Mouse (Mus musculus) subcutaneous adipose tissue, adult 2 months (tissue): ENCODE data around the gene Fiz1. TPM values are rescaled to one million over a fixed set of nuclear protein-coding genes. Genes with fewer than 3 reads are reported as not detected.

ENCODE experiments used
- polyA plus RNA-seq: library from polyadenylated mRNA; depleted of rRNA; stranded (reverse); fragments of >200 nt; gene quantifications from 2 replicates; pipeline ENCODE4 v1.2.3, GENCODE M21; 2012; ENCODE audit warnings: low replicate concordance; rRNA removed

Fiz1 gene
- 22.7 and 39.7 TPM in 2 replicates for polyA plus RNA-seq

GRCm38 (mm10) chr7:5014251-5015117 is at the start of gene Fiz1, which contains the start of gene Zfp524:
Fiz1 (minus strand) TSS chr7:5014697.
Zfp524 (plus strand) TSS chr7:5014415.

GRCm38 (mm10) chr7:5061774-5062359 is 47.4 kb upstream of the Fiz1 start, which contains the start of gene U2af2:
U2af2 (plus strand) TSS chr7:5062143.

GRCm38 (mm10) chr7:5051193-5052192 is 37.0 kb upstream of the Fiz1 start, which contains the start of gene Zfp580:
Zfp580 (plus strand) TSS chr7:5051538.

GRCm38 (mm10) chr7:5038109-5038732 is 23.7 kb upstream of the Fiz1 start, which contains the start of gene Zfp784:
Zfp784 (minus strand) TSS chr7:5038446.

DNA sequence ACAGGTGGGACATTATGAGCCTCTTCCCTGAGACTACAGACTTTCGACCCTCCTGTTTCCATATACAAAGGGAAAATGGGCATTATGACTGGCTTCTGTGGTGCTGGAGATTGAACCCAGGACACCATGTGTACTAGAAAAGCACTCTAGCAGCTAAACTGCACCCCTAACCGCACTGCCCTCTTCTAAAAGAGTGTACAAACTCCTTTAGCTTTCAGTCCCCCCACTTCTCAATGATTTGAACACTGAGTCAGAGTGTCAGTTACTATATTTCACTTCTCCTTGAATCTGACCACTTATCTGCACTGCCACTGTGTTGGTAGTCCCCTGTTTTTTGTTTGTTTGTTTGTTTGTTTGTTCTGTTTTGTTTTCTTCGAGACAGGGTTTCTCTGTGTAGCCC is 19.3 kb upstream of the Fiz1 start, which contains the start of gene 4632433K11Rik:
4632433K11Rik (plus strand) TSS at position 301 of the 400 bp plus-strand sequence.

DNA sequence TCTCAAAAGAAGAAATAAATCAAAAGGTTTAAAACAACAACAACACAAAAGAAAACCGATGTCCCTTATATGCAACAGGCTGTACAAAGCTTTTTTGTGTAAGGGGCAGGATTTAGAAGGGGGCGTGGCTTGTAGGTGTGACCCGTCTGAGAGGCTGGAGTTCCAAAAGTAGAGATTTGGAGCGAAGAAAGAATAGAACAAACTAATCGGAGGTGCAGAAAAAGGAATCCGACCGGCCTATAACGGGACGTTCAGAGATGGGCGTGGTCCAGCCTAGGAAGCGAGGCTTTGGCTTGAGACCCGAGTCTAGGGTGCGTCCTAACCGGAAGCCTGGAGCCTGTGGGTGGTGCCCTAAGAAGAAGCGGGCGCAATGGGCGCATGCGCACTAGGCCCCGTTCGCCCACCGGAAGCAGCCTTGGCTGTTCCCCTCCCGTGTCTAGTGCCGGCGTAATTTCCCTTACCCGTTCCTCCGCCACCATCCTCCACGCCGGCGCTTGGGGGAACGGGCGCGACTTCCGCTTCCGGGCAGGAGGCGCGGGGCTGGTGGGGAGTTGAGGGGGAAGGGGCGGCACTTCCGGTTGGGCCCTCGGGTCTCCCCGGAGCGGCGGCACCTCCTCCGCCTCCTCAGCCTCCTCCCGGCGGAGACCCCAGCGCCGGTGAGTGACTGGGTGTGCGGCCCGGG is 5.6 kb upstream of the Fiz1 start, which contains the start of the genes Zfp865 and Ccdc106:
Zfp865 (plus strand) TSS at position 377 of the 682 bp plus-strand sequence.
Ccdc106 (plus strand) TSS at position 554 of the 682 bp plus-strand sequence.

GRCm38 (mm10) chr7:5015118-5016001 is 863 bp upstream of the Fiz1 start, which contains the start of gene Gm44973:
Gm44973 (plus strand) TSS chr7:5015496.

GRCm38 (mm10) chr7:4996003-4996895 is 18.2 kb downstream of the Fiz1 start, which contains the start of gene Zfp579:
Zfp579 (minus strand) TSS chr7:4996158.

DNA sequence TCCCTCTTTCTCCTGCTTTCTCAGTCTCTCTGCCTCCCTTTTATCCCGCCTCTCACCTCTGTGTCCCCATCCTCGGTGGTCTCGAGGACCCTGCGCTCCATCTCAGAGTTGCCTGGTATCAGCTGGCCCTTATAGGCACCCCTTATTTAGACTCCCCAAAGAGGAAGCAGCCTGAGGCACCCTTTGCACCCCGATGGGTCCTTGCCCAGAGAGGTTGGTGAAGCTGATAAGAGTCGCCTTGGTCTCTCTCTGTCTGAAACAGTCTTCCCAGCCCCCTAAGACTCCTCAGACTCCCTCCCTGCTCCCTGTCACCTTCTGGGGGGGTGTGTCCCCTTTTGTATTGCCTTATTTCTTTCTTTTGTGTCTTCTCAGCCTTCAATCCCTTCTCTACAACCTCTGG is 43.4 kb downstream of the Fiz1 start, which contains the start of gene Sbk3:
Sbk3 (minus strand) TSS at position 101 of the 400 bp plus-strand sequence.

GRCm38 (mm10) chr7:4964272-4964671 is 50.2 kb downstream of the Fiz1 start, which contains the start of gene Sbk2:
Sbk2 (minus strand) TSS chr7:4964406.

Other genes starting within 250 kb of the Fiz1 start
- gene Fam71e2, start 243.4 kb downstream of the Fiz1 start, polyA plus RNA-seq: not detected in 2 replicates
- 0.11 and 0.45 TPM in 2 replicates for gene Il11, start 231.8 kb downstream of the Fiz1 start, polyA plus RNA-seq
- gene Tmem190, start 231.8 kb downstream of the Fiz1 start, polyA plus RNA-seq: not detected in 2 replicates
- 13.9 and 33.7 TPM in 2 replicates for gene Tmem238, start 225.0 kb downstream of the Fiz1 start, polyA plus RNA-seq
- gene Rpl28, start 221.8 kb downstream of the Fiz1 start, polyA plus RNA-seq: 303 and 400 TPM in 2 replicates
- 249 and 346 TPM in 2 replicates for gene Ube2s, start 202.1 kb downstream of the Fiz1 start, polyA plus RNA-seq
- 0.04 and 0.87 TPM in 2 replicates for gene Shisa7, start 170.0 kb downstream of the Fiz1 start, polyA plus RNA-seq
- 22.3 and 43.4 TPM in 2 replicates for gene Isoc2b, start 144.4 kb downstream of the Fiz1 start, polyA plus RNA-seq
- gene Isoc2a, start 137.5 kb downstream of the Fiz1 start, polyA plus RNA-seq: 43.3 and 99.8 TPM in 2 replicates
- 0.09 and 0.67 TPM in 2 replicates for gene Gm36210, start 108.2 kb downstream of the Fiz1 start, polyA plus RNA-seq
- gene Zfp628, start 99.5 kb downstream of the Fiz1 start, polyA plus RNA-seq: 8.7 and 16.0 TPM in 2 replicates
- 3.0 and 16.9 TPM in 2 replicates for gene Nat14, start 92.7 kb downstream of the Fiz1 start, polyA plus RNA-seq
- gene Ssc5d, start 88.9 kb downstream of the Fiz1 start, polyA plus RNA-seq: 17.4 and 38.7 TPM in 2 replicates
- gene Sbk2, start 50.3 kb downstream of the Fiz1 start, polyA plus RNA-seq: 0.63 and 0.77 TPM in 2 replicates
- gene Sbk3, start 43.5 kb downstream of the Fiz1 start, polyA plus RNA-seq: 0.08 and 0.10 TPM in 2 replicates
- 42.5 and 74.3 TPM in 2 replicates for gene Zfp579, start 18.5 kb downstream of the Fiz1 start, polyA plus RNA-seq
- gene Zfp524, start 282 bp downstream of the Fiz1 start, polyA plus RNA-seq: 34.8 and 37.7 TPM in 2 replicates
- 0.26 TPM in 1 of 2 replicates, not detected in the other for gene Gm44973, start 799 bp upstream of the Fiz1 start, polyA plus RNA-seq
- gene Zfp865, start 5.7 kb upstream of the Fiz1 start, polyA plus RNA-seq: 24.3 and 43.2 TPM in 2 replicates
- gene Ccdc106, start 5.9 kb upstream of the Fiz1 start, polyA plus RNA-seq: 0.63 and 20.2 TPM in 2 replicates
- gene 4632433K11Rik, start 19.4 kb upstream of the Fiz1 start, polyA plus RNA-seq: not detected in 2 replicates
- gene Zfp784, start 23.7 kb upstream of the Fiz1 start, polyA plus RNA-seq: 5.2 and 5.6 TPM in 2 replicates
- 15.4 and 30.5 TPM in 2 replicates for gene Zfp580, start 36.8 kb upstream of the Fiz1 start, polyA plus RNA-seq
- gene U2af2, start 47.4 kb upstream of the Fiz1 start, polyA plus RNA-seq: 143 and 241 TPM in 2 replicates
- gene Epn1, start 65.5 kb upstream of the Fiz1 start, polyA plus RNA-seq: 151 and 159 TPM in 2 replicates
- gene Rfpl4, start 102.3 kb upstream of the Fiz1 start, polyA plus RNA-seq: not detected in 2 replicates
- 0.57 and 2.0 TPM in 2 replicates for gene Rasl2-9, start 111.3 kb upstream of the Fiz1 start, polyA plus RNA-seq
- gene Vmn1r55, start 135.0 kb upstream of the Fiz1 start, polyA plus RNA-seq: not detected in 2 replicates
- gene Vmn1r56, start 182.1 kb upstream of the Fiz1 start, polyA plus RNA-seq: not detected in 2 replicates
- not detected in 2 replicates for gene Vmn1r57, start 203.8 kb upstream of the Fiz1 start, polyA plus RNA-seq